Mouse (Mus musculus): ENCODE measurements around the gene Rab23. TPM values are rescaled to one million over a fixed set of nuclear protein-coding genes. Genes with fewer than 3 reads are reported as not detected.

Gene Rab23
- 14.6 and 18.3 TPM in 2 replicates for polyA plus RNA-seq (2012; rRNA removed)

DNA sequence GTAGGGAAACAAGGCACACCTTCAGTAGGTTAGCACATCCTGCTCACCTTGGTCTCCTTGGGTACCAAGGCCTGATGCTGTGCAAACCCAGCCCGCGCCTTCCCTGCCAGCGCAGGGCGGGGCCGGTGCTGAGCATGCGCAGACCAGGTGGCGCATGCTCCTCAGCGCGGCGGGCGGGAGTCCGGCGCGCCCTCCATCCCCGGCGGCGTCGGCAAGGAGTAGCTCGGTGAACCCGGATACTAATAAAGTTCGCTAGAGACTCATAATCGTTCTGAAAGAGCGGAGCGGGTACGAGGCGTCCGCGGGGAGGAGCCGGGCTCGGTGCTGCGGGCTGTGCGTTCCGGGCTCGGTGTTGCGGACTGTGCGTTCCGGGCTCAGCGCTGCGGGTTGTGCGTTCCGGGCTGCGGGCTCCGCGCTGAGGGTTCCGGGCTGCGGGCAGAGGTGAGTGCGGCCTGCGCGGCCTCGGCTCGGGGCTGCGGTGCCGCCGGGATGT lies at the start of gene Rab23:
TSS of gene Rab23 (plus strand) at position 155 of the 493 bp plus-strand sequence.
- peak; percentile 74 for DNase-seq (ENCODE audit: low spot score)

GRCm38 (mm10) chr1:33670164-33670616 lies 49.5 kb upstream of the Rab23 start:
- DNase-seq (ENCODE audit: low spot score) = peak; percentile 33

DNA sequence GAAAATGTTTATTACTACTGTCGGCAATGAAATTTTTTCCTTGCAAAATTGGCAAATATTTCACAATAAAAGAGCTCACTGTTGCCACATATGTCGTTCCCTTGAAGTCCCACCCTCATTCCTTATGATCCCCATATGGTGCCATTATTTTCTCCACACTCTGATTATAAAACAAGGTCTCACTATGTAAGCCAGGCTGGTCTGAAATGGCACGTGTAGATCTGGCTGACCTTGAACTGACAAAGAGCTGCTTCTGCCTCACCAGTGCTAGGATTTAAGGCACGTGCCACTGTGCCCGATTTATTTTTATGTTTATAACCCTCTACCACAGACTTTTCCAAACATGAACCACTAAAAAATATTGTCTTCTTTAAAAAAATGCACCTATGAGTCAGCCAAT lies 48.2 kb upstream of the Rab23 start:
- no peak for DNase-seq (ENCODE audit: low spot score)

DNA sequence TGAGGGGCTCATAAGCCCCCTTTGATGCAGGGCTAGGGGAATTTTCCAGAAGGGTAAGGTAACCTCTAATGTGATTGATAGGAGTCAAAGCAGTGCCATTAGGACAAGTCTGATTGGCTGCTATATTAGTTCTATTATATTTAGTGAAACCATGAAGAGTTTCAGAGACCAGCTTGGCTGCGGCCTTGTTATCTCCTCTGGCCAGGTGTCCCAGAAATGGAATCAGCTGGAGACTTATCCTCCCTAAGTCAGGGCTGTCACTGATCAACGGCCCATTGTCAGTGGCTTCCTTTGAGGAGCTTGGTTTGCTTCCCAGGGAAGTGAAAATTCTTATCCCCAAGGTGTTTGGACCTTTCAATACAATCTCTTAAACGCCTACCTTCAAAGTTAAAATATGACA lies 47.6 kb upstream of the Rab23 start:
- DNase-seq (ENCODE audit: low spot score) = no peak

DNA sequence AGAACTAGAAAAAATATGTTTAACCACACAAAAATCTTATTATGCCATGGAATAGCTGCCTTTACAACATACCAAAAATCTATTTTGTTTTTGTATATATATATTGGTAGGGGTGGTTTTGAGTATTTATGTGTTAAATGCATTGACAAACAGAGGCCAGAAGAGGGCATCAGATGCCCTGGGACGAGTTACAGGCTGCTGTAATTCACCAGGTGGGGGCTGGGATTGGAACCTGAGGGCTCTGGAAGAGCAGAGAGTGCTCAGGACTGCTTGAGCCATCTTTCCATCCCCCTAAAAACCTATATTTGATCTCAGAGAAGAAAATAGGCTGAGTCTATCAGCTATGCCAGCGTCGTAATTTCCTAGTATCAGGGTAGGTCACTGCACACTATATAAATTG lies 47.2 kb upstream of the Rab23 start:
- no peak for DNase-seq (ENCODE audit: low spot score)

- no peak for DNase-seq (ENCODE audit: low spot score)
These were observed 46.3 kb upstream of the Rab23 start for GRCm38 (mm10) chr1:33673158-33673960.

GRCm38 (mm10) chr1:33680435-33680834 lies 39.3 kb upstream of the Rab23 start:
- no peak for DNase-seq (ENCODE audit: low spot score)

- DNase-seq (ENCODE audit: low spot score) = no peak
These were observed 38.8 kb upstream of the Rab23 start for GRCm38 (mm10) chr1:33680890-33681289.

DNA sequence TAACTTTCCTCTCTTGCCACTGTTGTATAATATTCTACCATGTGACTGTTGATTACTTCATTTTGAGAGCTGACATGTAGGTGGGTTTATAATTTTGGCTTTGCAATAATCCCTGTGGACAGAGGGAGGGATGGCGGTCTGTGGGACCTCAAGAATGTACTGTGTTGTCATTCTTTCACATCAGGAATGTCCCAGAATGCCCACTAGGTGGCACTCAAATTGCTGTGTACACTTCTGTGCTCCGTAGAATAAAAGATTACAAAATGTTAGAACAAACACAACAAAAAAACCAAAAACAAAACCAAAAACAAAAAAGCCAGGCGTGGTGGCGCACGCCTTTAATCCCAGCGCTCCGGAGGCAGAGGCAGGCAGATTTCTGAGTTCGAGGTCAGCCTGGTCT lies 35.2 kb upstream of the Rab23 start:
- DNase-seq (ENCODE audit: low spot score) = no peak

DNA sequence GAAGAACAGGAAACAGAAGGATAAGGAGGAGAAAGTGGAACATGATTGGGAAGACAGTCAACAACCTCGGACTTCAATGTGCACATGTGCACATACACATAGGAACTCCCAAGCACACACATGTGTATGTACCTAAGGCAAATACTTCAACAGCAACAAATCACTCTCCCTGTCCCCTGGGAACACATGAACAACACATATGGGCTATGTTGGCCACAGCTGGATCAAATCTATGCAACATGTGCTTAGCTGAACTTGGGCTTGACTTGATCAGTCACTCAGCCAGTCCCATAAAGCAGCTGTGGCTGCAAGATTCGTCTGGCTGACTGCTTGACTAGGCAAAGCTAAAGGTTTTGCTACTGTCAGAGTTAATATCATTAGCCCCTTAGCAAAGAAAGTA lies 30.9 kb upstream of the Rab23 start:
- no peak for DNase-seq (ENCODE audit: low spot score)

- DNase-seq (ENCODE audit: low spot score) = no peak
These were observed 30.1 kb upstream of the Rab23 start for GRCm38 (mm10) chr1:33689446-33690086.

GRCm38 (mm10) chr1:33690087-33690448 lies 29.6 kb upstream of the Rab23 start:
- no peak for DNase-seq (ENCODE audit: low spot score)

GRCm38 (mm10) chr1:33693893-33694292 lies 25.8 kb upstream of the Rab23 start:
- DNase-seq (ENCODE audit: low spot score) = no peak

DNA sequence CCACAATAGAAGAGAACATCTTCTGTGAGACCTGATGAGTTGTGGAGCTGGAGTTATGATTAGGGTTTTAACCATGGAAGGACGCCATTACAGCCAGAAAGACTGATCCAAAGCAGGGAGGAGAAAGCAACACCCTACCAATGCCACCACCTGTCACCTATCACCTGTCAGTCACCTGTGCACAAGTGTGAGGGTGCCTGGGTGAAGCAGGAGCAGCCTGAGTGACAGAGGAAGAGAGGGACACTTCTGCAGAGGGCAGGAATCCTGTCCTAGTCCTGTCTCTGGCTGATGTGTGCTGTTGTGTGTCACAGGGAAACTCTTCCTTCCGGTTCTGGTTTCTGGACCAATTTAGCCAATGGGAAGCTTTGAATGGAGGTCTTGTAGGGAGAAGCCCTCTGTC lies 23.7 kb upstream of the Rab23 start:
- no peak for DNase-seq (ENCODE audit: low spot score)

GRCm38 (mm10) chr1:33701244-33701643 lies 18.4 kb upstream of the Rab23 start:
- DNase-seq (ENCODE audit: low spot score) = no peak

- no peak for DNase-seq (ENCODE audit: low spot score)
These were observed 10.1 kb upstream of the Rab23 start for GRCm38 (mm10) chr1:33709615-33710014.

DNA sequence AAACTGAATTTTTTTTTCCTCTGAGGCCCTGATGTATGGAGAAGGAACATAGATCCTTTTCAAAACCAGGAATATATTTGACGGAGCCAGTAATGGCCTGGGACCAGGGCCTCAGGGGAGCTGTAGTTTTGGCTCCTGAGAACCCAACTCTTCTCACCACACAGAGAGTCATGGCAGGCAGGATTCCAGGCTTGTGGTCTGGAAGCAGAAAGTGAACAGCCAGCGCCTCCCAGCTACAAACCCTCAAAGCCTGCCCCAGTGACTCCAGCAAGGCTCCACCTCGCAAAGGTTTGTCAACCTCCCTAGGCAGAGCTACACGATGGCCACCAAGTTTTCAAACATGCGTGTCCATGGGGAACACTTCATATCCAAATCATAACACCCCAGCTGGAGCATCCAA lies 7.7 kb upstream of the Rab23 start:
- DNase-seq (ENCODE audit: low spot score) = no peak

DNA sequence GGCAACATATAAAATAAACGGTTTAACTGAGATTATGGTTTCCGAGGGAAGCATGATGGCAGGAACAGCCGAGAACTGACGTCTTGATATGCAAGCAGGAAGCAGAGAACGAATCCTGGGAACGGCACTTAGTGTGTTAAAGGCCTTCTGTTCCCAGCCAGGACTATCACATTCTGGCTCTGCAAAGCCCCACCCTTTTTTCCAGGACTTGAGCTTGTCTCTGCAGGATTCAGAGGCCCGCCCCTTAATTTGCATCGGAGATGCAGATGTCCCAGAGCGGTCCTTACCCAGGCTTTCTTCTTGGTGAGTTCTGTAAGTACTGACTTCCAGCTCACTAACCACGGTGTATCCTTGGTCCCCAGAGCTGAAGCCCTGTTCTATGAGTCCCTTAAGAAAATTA lies 4.9 kb upstream of the Rab23 start:
- no peak for DNase-seq (ENCODE audit: low spot score)

DNA sequence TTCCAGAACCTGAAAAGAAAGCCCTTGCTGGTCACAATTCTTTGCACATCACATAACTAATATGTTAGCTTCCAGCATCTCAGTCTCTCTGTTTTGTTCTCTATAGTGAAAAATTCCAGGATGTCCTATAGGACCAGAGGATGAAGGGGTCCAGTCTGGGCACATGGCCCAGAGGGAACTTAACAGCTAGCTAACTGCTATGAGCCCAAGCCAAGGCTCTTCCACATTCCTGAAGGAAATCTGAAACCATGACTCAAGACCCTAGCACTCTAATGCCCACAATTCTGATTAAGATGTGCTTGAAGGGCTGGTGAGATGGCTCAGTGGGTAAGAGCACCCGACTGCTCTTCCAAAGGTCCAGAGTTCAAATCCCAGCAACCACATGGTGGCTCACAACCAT lies 2.1 kb upstream of the Rab23 start:
- DNase-seq (ENCODE audit: low spot score) = no peak

- no peak for DNase-seq (ENCODE audit: low spot score)
These were observed 544 bp downstream of the Rab23 start for GRCm38 (mm10) chr1:33720231-33720630.

GRCm38 (mm10) chr1:33721020-33721419 lies 1.3 kb downstream of the Rab23 start:
- no peak for DNase-seq (ENCODE audit: low spot score)

DNA sequence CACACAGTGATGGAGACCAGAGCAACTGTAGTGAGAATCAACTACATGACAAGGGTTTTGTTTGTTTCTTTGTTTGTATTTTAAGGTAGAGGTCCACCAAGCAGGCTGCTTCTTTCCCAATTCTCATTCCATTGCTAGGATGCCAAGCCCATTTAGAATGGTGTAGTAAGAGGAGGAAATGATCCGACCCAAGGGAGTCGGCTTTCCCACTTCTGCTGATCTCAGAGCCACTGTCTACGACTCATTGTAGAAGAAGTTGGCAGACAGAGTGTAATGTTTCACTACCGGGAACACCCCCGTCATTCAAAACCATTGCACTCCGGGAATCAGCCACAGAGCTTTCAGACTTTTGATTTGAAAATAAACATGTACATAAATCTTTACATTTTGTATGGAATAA lies 4.8 kb downstream of the Rab23 start:
- DNase-seq (ENCODE audit: low spot score) = no peak

DNA sequence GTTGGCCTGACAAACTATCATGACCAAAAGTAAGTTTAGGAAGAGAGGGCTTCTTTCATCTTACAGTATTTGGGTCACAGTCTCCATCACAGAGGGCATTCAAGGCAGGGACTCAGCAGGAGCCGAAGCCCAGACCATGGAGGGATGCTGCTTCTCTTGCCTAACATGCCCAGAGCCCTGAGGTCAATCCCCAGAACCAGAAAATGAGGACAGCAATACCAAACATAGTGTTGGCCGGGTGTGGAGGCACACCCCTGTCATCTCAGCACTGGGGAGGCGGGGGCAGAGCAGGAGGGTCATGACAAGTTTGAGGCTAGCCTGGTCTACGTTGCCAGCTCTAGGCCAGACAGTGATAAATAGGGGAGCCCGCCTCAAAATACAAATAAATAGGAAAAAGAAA lies 5.4 kb downstream of the Rab23 start:
- DNase-seq (ENCODE audit: low spot score) = no peak

Measured in urinary bladder, adult 2 months (tissue).